Mouse (Mus musculus) limb, embryonic 12.5 days (tissue): ENCODE measurements around the gene Mstn. TPM values are rescaled to one million over a fixed set of nuclear protein-coding genes. Genes with fewer than 3 reads are reported as not detected.

Experiments used
- ATAC-seq: fragments of 200-750 bp; cut with Nextera tagmentation; 2 replicates; pipeline ENCODE4 v1.8.0; 2017; ENCODE audit warnings: low read depth, moderate TSS enrichment; ENCODE audit not compliant: insufficient number of reproducible peaks, insufficient read depth, low FRiP score, low TSS enrichment
- H3K27ac ChIP-seq: fragments of 300-500 bp; sonication (generic); 2 replicates; pipeline ENCODE4 v1.5.1; 2016; ENCODE audit warnings: mild to moderate bottlenecking, moderate library complexity
- H3K27me3 ChIP-seq: fragments of 300-500 bp; sonication (generic); 2 replicates; pipeline ENCODE4 v1.6.1; 2016; ENCODE audit warnings: mild to moderate bottlenecking, moderate library complexity
- H3K36me3 ChIP-seq: fragments of 300-500 bp; sonication (generic); 2 replicates; pipeline ENCODE4 v1.6.1; 2016; ENCODE audit warnings: mild to moderate bottlenecking, moderate library complexity
- H3K4me1 ChIP-seq: fragments of 300-500 bp; sonication (generic); replicated peaks from 2 replicates; pipeline ENCODE4 v1.6.1; 2016
- H3K4me2 ChIP-seq: fragments of 300-500 bp; sonication (generic); 2 replicates; pipeline ENCODE4 v1.6.1; 2016; ENCODE audit warnings: mild to moderate bottlenecking, moderate library complexity
- H3K4me3 ChIP-seq: fragments of 300-500 bp; sonication (generic); replicated peaks from 2 replicates; pipeline ENCODE4 v1.5.1; 2016; ENCODE audit warnings: mild to moderate bottlenecking
- H3K9ac ChIP-seq: fragments of 300-500 bp; sonication (generic); replicated peaks from 2 replicates; pipeline ENCODE4 v1.6.1; 2016; ENCODE audit warnings: mild to moderate bottlenecking, moderate library complexity
- H3K9me3 ChIP-seq: fragments of 300-500 bp; sonication (generic); 2 replicates; pipeline ENCODE4 v1.6.1; 2016; ENCODE audit warnings: mild to moderate bottlenecking, moderate library complexity
- WGBS: fragments of 180-500 bp; shearing (Covaris S2); methylation state at CpG from one replicate; pipeline ENCODE4 v1.1.7; 2016; 5-methylcytosine and 5-hydroxymethylcytosine counted together
- polyA plus RNA-seq: library from polyadenylated mRNA; unstranded; fragments of >200 nt; fragmentation: Nextera tagmentation; extraction: Ambion mirVana; gene quantifications from 2 replicates; pipeline ENCODE4 v1.2.1, GENCODE M21; 2016

The Mstn gene
- polyA plus RNA-seq, 1 experiment from 2014 or later = 6.7 TPM

DNA sequence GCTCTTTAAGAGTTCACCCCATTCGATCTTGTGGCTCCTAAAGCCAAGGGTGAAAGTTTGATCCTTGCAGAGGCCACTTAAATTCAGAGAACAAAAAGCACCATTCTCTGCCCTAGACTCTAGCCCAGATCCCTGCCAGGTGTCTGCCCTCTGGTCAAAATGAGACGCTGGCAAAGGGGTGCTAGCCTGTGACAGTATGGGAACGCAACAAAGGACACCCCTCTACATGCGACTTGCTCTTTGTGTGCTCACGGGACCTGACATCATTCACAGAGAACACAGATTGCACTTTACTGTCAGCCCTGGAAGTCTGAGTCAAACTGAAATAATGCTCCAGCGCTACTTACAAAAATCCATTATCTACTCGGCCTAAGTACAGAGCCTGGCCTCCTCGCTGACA lies 941 bp upstream of the Mstn start:
- Histone ChIP-seq H3K9ac (no peak overlapping the region), H3K27me3 (no peaks in the 10 kb centered on the region), H3K4me2 (no peak overlapping the region), H3K4me1 (peaks cover 22% of the 10 kb centered on the region), H3K4me3 (no peak overlapping the region), H3K27ac (no peak overlapping the region), H3K36me3 (no peaks in the 10 kb centered on the region), H3K9me3 (0 out of 2 replicates have a peak, but pooled peaks cover 4% of the 10 kb centered on the region)
- no peak for ATAC-seq
- 65% methylated on average over 8 of the region's 8 CpGs for WGBS

GRCm38 (mm10) chr1:53061871-53062608 lies 600 bp downstream of the Mstn start:
- ATAC-seq = no peak
- WGBS = 58% methylated on average over 13 of the region's 13 CpGs
- Histone ChIP-seq H3K4me2 (peak overlapping the region; percentile 26), H3K9me3 (no peaks in the 10 kb centered on the region), H3K27me3 (no peaks in the 10 kb centered on the region), H3K4me3 (no peak overlapping the region), H3K4me1 (peaks cover 22% of the 10 kb centered on the region), H3K36me3 (no peaks in the 10 kb centered on the region), H3K27ac (no peak overlapping the region), H3K9ac (no peak overlapping the region)

GRCm38 (mm10) chr1:53063921-53064320 lies 2.5 kb downstream of the Mstn start:
- Histone ChIP-seq H3K4me2 (no peak overlapping the region), H3K9me3 (no peaks in the 10 kb centered on the region), H3K27me3 (no peaks in the 10 kb centered on the region), H3K4me1 (peaks cover 22% of the 10 kb centered on the region), H3K4me3 (no peak overlapping the region), H3K9ac (no peak overlapping the region), H3K36me3 (no peaks in the 10 kb centered on the region), H3K27ac (no peak overlapping the region)
- 90% methylated on average over 4 of the region's 4 CpGs for WGBS
- no peak for ATAC-seq

DNA sequence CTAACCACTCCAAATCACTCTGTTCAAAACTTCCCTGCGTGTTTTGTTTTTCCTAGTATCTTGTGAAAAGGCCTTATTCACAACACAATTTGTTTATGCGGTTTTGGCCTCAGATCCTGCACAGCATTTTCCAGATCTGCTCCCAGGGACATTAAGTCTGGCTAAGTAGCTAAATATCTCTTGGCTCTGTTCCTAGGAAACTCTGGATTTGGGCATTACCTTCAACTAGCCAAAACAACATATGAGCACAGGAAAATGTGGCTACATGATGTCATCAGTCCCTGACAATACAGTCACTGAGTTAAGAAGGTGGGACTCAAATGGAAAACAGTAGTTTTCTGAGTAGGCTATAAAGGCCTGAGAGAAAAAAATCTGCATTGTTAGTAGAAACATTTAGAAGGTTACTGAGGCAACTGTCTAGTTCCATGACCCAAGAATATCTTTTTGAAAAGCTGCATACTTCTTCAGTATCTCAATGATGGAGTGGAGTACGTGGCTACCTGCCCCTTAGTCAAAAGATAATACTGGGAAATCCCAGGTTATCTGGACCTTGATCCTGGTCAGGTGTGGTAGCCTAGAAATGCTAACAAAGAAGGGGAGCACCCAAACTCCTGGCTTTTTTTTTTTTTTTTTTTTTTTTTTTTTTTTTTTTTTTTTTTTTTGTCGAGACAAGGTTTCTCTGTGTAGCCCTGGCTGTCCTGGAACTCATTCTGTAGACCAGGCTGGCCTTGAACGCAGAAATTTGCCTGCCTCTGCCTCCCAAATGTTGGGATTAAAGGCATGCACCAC lies 8.5 kb downstream of the Mstn start:
- H3K4me3 ChIP-seq = no peak overlapping the region
- no peak overlapping the region for H3K4me2 ChIP-seq
- no peaks in the 10 kb centered on the region for H3K4me1 ChIP-seq
- H3K27me3 ChIP-seq = no peaks in the 10 kb centered on the region
- H3K9me3 ChIP-seq = no peaks in the 10 kb centered on the region
- no peak overlapping the region for H3K27ac ChIP-seq
- ATAC-seq = no peak
- 84% methylated on average over 5 of the region's 5 CpGs for WGBS
- no peaks in the 10 kb centered on the region for H3K36me3 ChIP-seq
- H3K9ac ChIP-seq = no peak overlapping the region

GRCm38 (mm10) chr1:53070664-53071175 lies 9.3 kb downstream of the Mstn start:
- WGBS = 74% methylated on average over 1 of the region's 1 CpGs
- ATAC-seq = no peak
- Histone ChIP-seq H3K36me3 (no peaks in the 10 kb centered on the region), H3K27ac (no peak overlapping the region), H3K9ac (no peak overlapping the region), H3K4me1 (no peaks in the 10 kb centered on the region), H3K4me3 (no peak overlapping the region), H3K27me3 (no peaks in the 10 kb centered on the region), H3K4me2 (no peak overlapping the region), H3K9me3 (no peaks in the 10 kb centered on the region)

DNA sequence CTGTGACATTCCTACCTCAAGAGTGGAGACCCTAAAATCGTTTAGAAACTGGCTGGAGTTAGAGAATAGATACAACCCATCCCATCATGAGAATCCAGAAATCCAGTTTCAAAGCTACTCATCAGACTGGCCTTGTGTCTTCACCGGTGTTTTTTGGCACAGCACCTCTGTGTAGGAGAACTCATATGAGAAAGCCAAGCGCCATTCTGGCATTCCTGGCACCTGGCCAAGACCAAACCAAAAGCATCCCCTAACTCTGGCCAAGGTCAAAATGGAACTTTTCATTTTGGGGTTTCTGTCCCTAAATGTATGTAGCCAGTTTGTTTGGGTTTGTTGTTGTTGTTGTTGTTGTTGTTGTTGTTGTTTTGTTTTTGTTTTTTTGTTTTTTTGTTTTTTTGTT lies 15.2 kb downstream of the Mstn start:
- H3K27me3 ChIP-seq = no peaks in the 10 kb centered on the region
- no peaks in the 10 kb centered on the region for H3K9me3 ChIP-seq
- H3K4me3 ChIP-seq = no peak overlapping the region
- no peaks in the 10 kb centered on the region for H3K4me1 ChIP-seq
- ATAC-seq = no peak
- H3K27ac ChIP-seq = no peak overlapping the region
- WGBS = 84% methylated on average over 3 of the region's 3 CpGs
- H3K9ac ChIP-seq = no peak overlapping the region
- no peak overlapping the region for H3K4me2 ChIP-seq
- no peaks in the 10 kb centered on the region for H3K36me3 ChIP-seq

DNA sequence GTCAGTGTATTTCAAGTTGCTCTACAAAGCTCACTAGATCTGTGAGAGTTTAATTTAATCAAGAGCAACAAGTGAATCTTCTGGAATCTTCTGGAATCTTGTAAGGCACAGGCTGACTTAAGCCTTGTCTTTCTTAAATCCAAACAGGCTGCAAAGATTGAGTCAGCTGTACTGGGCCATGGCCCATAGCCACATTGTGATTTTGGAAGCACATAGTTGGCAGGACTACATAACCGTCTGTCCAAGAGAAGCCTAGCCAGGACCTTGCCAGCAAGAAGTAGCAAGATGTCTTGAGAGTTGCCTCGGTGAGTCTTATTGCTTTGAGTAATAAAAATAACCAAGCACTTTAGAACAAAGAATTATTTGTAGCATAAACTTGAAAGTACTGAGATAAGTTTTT lies 18.4 kb downstream of the Mstn start:
- H3K4me1 ChIP-seq = no peaks in the 10 kb centered on the region
- no peaks in the 10 kb centered on the region for H3K27me3 ChIP-seq
- H3K27ac ChIP-seq = no peak overlapping the region
- no peak overlapping the region for H3K4me3 ChIP-seq
- no peak overlapping the region for H3K4me2 ChIP-seq
- H3K36me3 ChIP-seq = no peaks in the 10 kb centered on the region
- ATAC-seq = no peak
- WGBS = 89% methylated on average over 2 of the region's 2 CpGs
- no peak overlapping the region for H3K9ac ChIP-seq
- no peaks in the 10 kb centered on the region for H3K9me3 ChIP-seq

GRCm38 (mm10) chr1:53080603-53081002 lies 19.2 kb downstream of the Mstn start:
- ATAC-seq = no peak
- no peak overlapping the region for H3K4me3 ChIP-seq
- no peaks in the 10 kb centered on the region for H3K4me1 ChIP-seq
- H3K27me3 ChIP-seq = no peaks in the 10 kb centered on the region
- WGBS = 80% methylated on average over 3 of the region's 3 CpGs
- H3K27ac ChIP-seq = no peak overlapping the region
- no peaks in the 10 kb centered on the region for H3K9me3 ChIP-seq
- no peak overlapping the region for H3K9ac ChIP-seq
- no peaks in the 10 kb centered on the region for H3K36me3 ChIP-seq
- no peak overlapping the region for H3K4me2 ChIP-seq

DNA sequence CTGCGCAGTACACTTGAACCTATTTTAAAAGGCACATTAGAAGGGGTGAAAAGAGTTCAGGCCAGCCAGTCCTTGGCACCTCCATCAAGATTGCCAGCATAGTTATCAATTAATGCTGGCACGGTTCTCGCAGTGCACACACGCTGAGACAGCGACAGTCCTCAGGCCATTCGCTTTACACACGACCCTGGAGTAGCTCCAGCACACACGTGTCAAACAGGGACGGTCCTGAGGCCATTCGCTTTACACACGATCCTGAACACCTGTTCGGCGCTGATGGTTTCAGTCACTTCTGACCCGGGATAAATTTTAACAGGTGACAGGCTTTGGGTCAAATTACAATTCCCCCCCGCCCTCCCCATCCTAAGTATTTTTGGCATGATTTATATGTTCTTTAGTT lies 23.8 kb downstream of the Mstn start:
- peak; percentile 68; the same call in 1 of the 2 replicates for ATAC-seq
- WGBS = 49% methylated on average over 15 of the region's 15 CpGs
- no peaks in the 10 kb centered on the region for H3K36me3 ChIP-seq
- H3K27me3 ChIP-seq = no peaks in the 10 kb centered on the region
- no peaks in the 10 kb centered on the region for H3K9me3 ChIP-seq
- H3K4me3 ChIP-seq = no peak overlapping the region
- no peak overlapping the region for H3K4me2 ChIP-seq
- H3K27ac ChIP-seq = no peak overlapping the region
- H3K4me1 ChIP-seq = no peaks in the 10 kb centered on the region
- H3K9ac ChIP-seq = no peak overlapping the region

- H3K4me1 ChIP-seq = no peaks in the 10 kb centered on the region
- no peaks in the 10 kb centered on the region for H3K36me3 ChIP-seq
- no peak overlapping the region for H3K4me2 ChIP-seq
- WGBS = 42% methylated on average over 4 of the region's 4 CpGs
- H3K9ac ChIP-seq = no peak overlapping the region
- no peak overlapping the region for H3K27ac ChIP-seq
- no peak for ATAC-seq
- no peaks in the 10 kb centered on the region for H3K27me3 ChIP-seq
- H3K4me3 ChIP-seq = no peak overlapping the region
- H3K9me3 ChIP-seq = no peaks in the 10 kb centered on the region
Measured at GRCm38 (mm10) chr1:53085991-53086390, 24.6 kb downstream of the Mstn start.

DNA sequence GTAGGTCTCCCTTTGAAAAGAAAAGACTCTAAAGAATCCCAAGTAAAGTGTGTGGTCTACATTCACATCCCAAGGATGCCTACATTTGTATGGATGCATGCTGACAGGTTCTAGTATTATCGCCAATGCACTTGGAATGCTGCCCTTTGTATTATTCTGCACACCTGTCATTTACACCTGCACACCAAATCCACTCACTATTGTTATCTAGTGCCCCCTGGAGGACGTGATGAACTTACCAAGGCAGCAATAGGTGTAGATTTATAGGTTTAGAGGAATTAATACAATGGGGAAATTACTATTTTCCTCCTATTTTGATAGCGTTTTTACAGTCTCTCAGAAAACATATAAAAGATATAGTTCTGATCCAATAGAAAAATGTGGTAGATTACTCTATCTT lies 31.7 kb downstream of the Mstn start:
- Histone ChIP-seq H3K9me3 (no peaks in the 10 kb centered on the region), H3K27me3 (no peaks in the 10 kb centered on the region), H3K36me3 (no peaks in the 10 kb centered on the region), H3K4me2 (no peak overlapping the region), H3K4me1 (no peaks in the 10 kb centered on the region), H3K4me3 (no peak overlapping the region), H3K9ac (no peak overlapping the region), H3K27ac (no peak overlapping the region)
- ATAC-seq = no peak
- WGBS = 43% methylated on average over 3 of the region's 3 CpGs
